Mouse (Mus musculus) liver, embryonic 16.5 days (tissue): ENCODE results near the gene Gpn3. TPM values are rescaled to one million over a fixed set of nuclear protein-coding genes. Genes with fewer than 3 reads are reported as not detected.
"Not testable (repeated sequence)": the region's sequence is repeated elsewhere in the genome, so short reads cannot be mapped to it uniquely, and the experiment has no call there.

Experiments
- ATAC-seq: fragments of 200-750 bp; cut with Nextera tagmentation; 2 replicates; pipeline ENCODE4 v1.8.0; 2017; ENCODE audit warnings: low read depth, mild to moderate bottlenecking, moderate number of reproducible peaks, moderate library complexity
- H3K27ac ChIP-seq: fragments of 300-500 bp; sonication (generic); 2 replicates; pipeline ENCODE4 v1.5.1; 2014; ENCODE audit warnings: mild to moderate bottlenecking, low read length
- H3K27me3 ChIP-seq: fragments of 300-500 bp; sonication (generic); 2 replicates; pipeline ENCODE4 v1.6.1; 2014; ENCODE audit warnings: low read depth, low read length, mixed read lengths; ENCODE audit not compliant: control insufficient read depth, insufficient read depth
- H3K36me3 ChIP-seq: fragments of 300-500 bp; sonication (generic); 2 replicates; pipeline ENCODE4 v1.6.1; 2014; ENCODE audit warnings: mild to moderate bottlenecking; ENCODE audit not compliant: control insufficient read depth, insufficient read depth
- H3K4me1 ChIP-seq: fragments of 300-500 bp; sonication (generic); 2 replicates; pipeline ENCODE4 v1.6.1; 2014; ENCODE audit warnings: low read depth, low read length, mixed read lengths; ENCODE audit not compliant: control insufficient read depth
- H3K4me2 ChIP-seq: fragments of 300-500 bp; sonication (generic); 2 replicates; pipeline ENCODE4 v1.6.1; 2014; ENCODE audit warnings: low read depth, low read length, mixed read lengths
- H3K4me3 ChIP-seq: fragments of 300-500 bp; sonication (generic); 2 replicates; pipeline ENCODE4 v1.5.1; 2014; ENCODE audit warnings: low read depth, mild to moderate bottlenecking, low read length
- H3K9ac ChIP-seq: fragments of 300-500 bp; sonication (generic); 2 replicates; pipeline ENCODE4 v1.6.1; 2014; ENCODE audit warnings: low read depth, low read length
- H3K9me3 ChIP-seq: fragments of 300-500 bp; sonication (generic); replicated peaks from 2 replicates; pipeline ENCODE4 v1.6.1; 2016; ENCODE audit warnings: low read length; ENCODE audit not compliant: control insufficient read depth
- WGBS: fragments of 180-500 bp; shearing (Covaris S2); extraction: QIAGEN DNeasy Blood & Tissue Kit; methylation state at CpG from one replicate; pipeline ENCODE4 v1.1.7; 2014; ENCODE audit not compliant: insufficient replicate concordance; 5-methylcytosine and 5-hydroxymethylcytosine counted together
- polyA plus RNA-seq: library from polyadenylated mRNA; unstranded; fragments of >200 nt; fragmentation: Nextera tagmentation; extraction: Ambion mirVana; gene quantifications from 2 replicates; pipeline ENCODE4 v1.2.1, GENCODE M21; 2015

Gene Gpn3
- polyA plus RNA-seq, 1 experiment from 2014 or later: 46.8 TPM

- peak; percentile 74 for ATAC-seq
- no peaks in the 10 kb centered on the region for H3K27me3 ChIP-seq
- no peak overlapping the region for H3K9ac ChIP-seq
- H3K27ac ChIP-seq: no peak overlapping the region
- H3K4me1 ChIP-seq: no peaks in the 10 kb centered on the region
- H3K4me3 ChIP-seq: no peak overlapping the region
- H3K36me3 ChIP-seq: peaks cover 36% of the 10 kb centered on the region
- H3K9me3 ChIP-seq: no peaks in the 10 kb centered on the region; the same call in 1 of the 2 replicates
- H3K4me2 ChIP-seq: no peak overlapping the region
- 78% methylated on average over 10 of the region's 10 CpGs for WGBS
Observed at GRCm38 (mm10) chr5:122405537-122405936, 33.9 kb downstream of the Gpn3 start.

GRCm38 (mm10) chr5:122409692-122410645 lies 38.3 kb downstream of the Gpn3 start:
- no peaks in the 10 kb centered on the region for H3K4me1 ChIP-seq
- WGBS: 79% methylated on average over 19 of the region's 19 CpGs
- no peak overlapping the region for H3K9ac ChIP-seq
- H3K27ac ChIP-seq: no peak overlapping the region
- peaks cover 12% of the 10 kb centered on the region for H3K36me3 ChIP-seq
- no peak overlapping the region for H3K4me3 ChIP-seq
- no peaks in the 10 kb centered on the region; the same call in 1 of the 2 replicates for H3K9me3 ChIP-seq
- H3K4me2 ChIP-seq: no peak overlapping the region
- no peak for ATAC-seq
- no peaks in the 10 kb centered on the region for H3K27me3 ChIP-seq

- WGBS: 70% methylated on average over 5 of the region's 5 CpGs
- no peak for ATAC-seq
Observed at GRCm38 (mm10) chr5:122411892-122412291, 40.2 kb downstream of the Gpn3 start.

GRCm38 (mm10) chr5:122412826-122413225 lies 41.1 kb downstream of the Gpn3 start:
- WGBS: 50% methylated on average over 6 of the region's 6 CpGs
- Histone ChIP-seq H3K9ac (no peak overlapping the region), H3K4me2 (no peak overlapping the region), H3K36me3 (no peaks in the 10 kb centered on the region; the same call in none of the 2 replicates), H3K9me3 (no peaks in the 10 kb centered on the region; the same call in 1 of the 2 replicates), H3K4me1 (no peaks in the 10 kb centered on the region), H3K27ac (no peak overlapping the region), H3K4me3 (no peak overlapping the region), H3K27me3 (no peaks in the 10 kb centered on the region)
- no peak for ATAC-seq

More at GRCm38 (mm10) chr5:122411892-122412291, 40.2 kb downstream of the Gpn3 start:
- Histone ChIP-seq H3K4me1 (no peaks in the 10 kb centered on the region), H3K27ac (no peak overlapping the region), H3K4me2 (no peak overlapping the region), H3K36me3 (peaks cover under 1% of the 10 kb centered on the region), H3K27me3 (no peaks in the 10 kb centered on the region), H3K4me3 (no peak overlapping the region), H3K9ac (no peak overlapping the region), H3K9me3 (no peaks in the 10 kb centered on the region; the same call in 1 of the 2 replicates)

GRCm38 (mm10) chr5:122414351-122414750 lies 42.7 kb downstream of the Gpn3 start:
- H3K4me1 ChIP-seq: no peaks in the 10 kb centered on the region
- H3K9ac ChIP-seq: no peak overlapping the region
- no peak overlapping the region for H3K4me3 ChIP-seq
- H3K4me2 ChIP-seq: no peak overlapping the region
- no peak for ATAC-seq
- no peaks in the 10 kb centered on the region for H3K27me3 ChIP-seq
- 76% methylated on average over 5 of the region's 5 CpGs for WGBS
- no peaks in the 10 kb centered on the region; the same call in none of the 2 replicates for H3K36me3 ChIP-seq
- H3K9me3 ChIP-seq: no peaks in the 10 kb centered on the region; the same call in 1 of the 2 replicates
- no peak overlapping the region for H3K27ac ChIP-seq

GRCm38 (mm10) chr5:122415465-122415864 lies 43.8 kb downstream of the Gpn3 start:
- Histone ChIP-seq H3K4me3 (no peak overlapping the region), H3K9me3 (no peaks in the 10 kb centered on the region), H3K27ac (no peak overlapping the region), H3K36me3 (no peaks in the 10 kb centered on the region), H3K4me1 (no peaks in the 10 kb centered on the region), H3K9ac (no peak overlapping the region), H3K27me3 (no peaks in the 10 kb centered on the region), H3K4me2 (no peak overlapping the region)
- ATAC-seq: no peak
- WGBS: 67% methylated on average over 12 of the region's 12 CpGs

GRCm38 (mm10) chr5:122420676-122421075 lies 49.0 kb downstream of the Gpn3 start:
- H3K9ac ChIP-seq, H3K4me3 ChIP-seq, ATAC-seq, H3K36me3 ChIP-seq, H3K4me2 ChIP-seq, H3K27ac ChIP-seq, H3K9me3 ChIP-seq, H3K27me3 ChIP-seq: not testable (repeated sequence)
- WGBS: 41% methylated on average over 4 of the region's 4 CpGs
- peaks cover 24% of the 10 kb centered on the region for H3K4me1 ChIP-seq

- Histone ChIP-seq H3K4me2 (peak within 1 kb of the TSS; percentile 97), H3K4me3 (peak within 1 kb of the TSS; percentile 91), H3K27ac (peak within 1 kb of the TSS; percentile 56; the same call in 1 of the 2 replicates), H3K36me3 (no peaks in the 10 kb centered on the region), H3K27me3 (no peaks in the 10 kb centered on the region), H3K9me3 (no peaks in the 10 kb centered on the region), H3K9ac (peak within 1 kb of the TSS; percentile 90), H3K4me1 (peaks cover 24% of the 10 kb centered on the region)
- peak; percentile 1 for ATAC-seq
- 12% methylated on average over 17 of the region's 17 CpGs for WGBS
Observed at GRCm38 (mm10) chr5:122421271-122422068, 49.8 kb downstream of the Gpn3 start, which contains the start of gene Anapc7. Gene Anapc7 (plus strand): TSS chr5:122421693.
